Mouse (Mus musculus) urinary bladder, postnatal 25 days (tissue): ENCODE measurements around the gene Ddost.
A peak's percentile ranks its signal among the peaks of the same experiment; 100 is the strongest.

Experiments
- DNase-seq: peaks from one replicate; pipeline ENCODE4 v3.0.0; 2022; ENCODE audit warnings: low spot score

Ddost gene

GRCm38 (mm10) chr4:138337341-138337740 lies 32.8 kb downstream of the Ddost start:
- DNase-seq, result no peak

- no peak for DNase-seq
Observed at GRCm38 (mm10) chr4:138339963-138340362, 35.4 kb downstream of the Ddost start.

GRCm38 (mm10) chr4:138341393-138341792 lies 36.9 kb downstream of the Ddost start:
- no peak for DNase-seq

- DNase-seq, result no peak
Observed at GRCm38 (mm10) chr4:138342048-138342447, 37.5 kb downstream of the Ddost start.

GRCm38 (mm10) chr4:138342778-138343177 lies 38.2 kb downstream of the Ddost start:
- DNase-seq, result peak; percentile 38

GRCm38 (mm10) chr4:138343341-138343837 lies 38.9 kb downstream of the Ddost start:
- DNase-seq, result no peak

GRCm38 (mm10) chr4:138344891-138345545 lies 40.5 kb downstream of the Ddost start:
- DNase-seq, result no peak

- no peak for DNase-seq
Observed at GRCm38 (mm10) chr4:138347280-138347679, 42.8 kb downstream of the Ddost start.

GRCm38 (mm10) chr4:138348716-138349115 lies 44.2 kb downstream of the Ddost start:
- DNase-seq, result no peak

GRCm38 (mm10) chr4:138351821-138352220 lies 47.3 kb downstream of the Ddost start:
- no peak for DNase-seq

- DNase-seq, result no peak
Observed at GRCm38 (mm10) chr4:138352692-138353091, 48.2 kb downstream of the Ddost start.

GRCm38 (mm10) chr4:138353438-138354171 lies 49.1 kb downstream of the Ddost start:
- no peak for DNase-seq

- no peak for DNase-seq
Observed at GRCm38 (mm10) chr4:138355496-138355895, 51.0 kb downstream of the Ddost start.

- peak; percentile 59 for DNase-seq
Observed at GRCm38 (mm10) chr4:138356141-138356540, 51.6 kb downstream of the Ddost start.

GRCm38 (mm10) chr4:138356551-138356950 lies 52.0 kb downstream of the Ddost start:
- DNase-seq, result no peak

GRCm38 (mm10) chr4:138358176-138358575 lies 53.6 kb downstream of the Ddost start:
- no peak for DNase-seq

GRCm38 (mm10) chr4:138361370-138361821 lies 56.9 kb downstream of the Ddost start:
- no peak for DNase-seq
